8 mouse cellular contexts compared by ENCODE assay signal in the genomic region with DNA sequence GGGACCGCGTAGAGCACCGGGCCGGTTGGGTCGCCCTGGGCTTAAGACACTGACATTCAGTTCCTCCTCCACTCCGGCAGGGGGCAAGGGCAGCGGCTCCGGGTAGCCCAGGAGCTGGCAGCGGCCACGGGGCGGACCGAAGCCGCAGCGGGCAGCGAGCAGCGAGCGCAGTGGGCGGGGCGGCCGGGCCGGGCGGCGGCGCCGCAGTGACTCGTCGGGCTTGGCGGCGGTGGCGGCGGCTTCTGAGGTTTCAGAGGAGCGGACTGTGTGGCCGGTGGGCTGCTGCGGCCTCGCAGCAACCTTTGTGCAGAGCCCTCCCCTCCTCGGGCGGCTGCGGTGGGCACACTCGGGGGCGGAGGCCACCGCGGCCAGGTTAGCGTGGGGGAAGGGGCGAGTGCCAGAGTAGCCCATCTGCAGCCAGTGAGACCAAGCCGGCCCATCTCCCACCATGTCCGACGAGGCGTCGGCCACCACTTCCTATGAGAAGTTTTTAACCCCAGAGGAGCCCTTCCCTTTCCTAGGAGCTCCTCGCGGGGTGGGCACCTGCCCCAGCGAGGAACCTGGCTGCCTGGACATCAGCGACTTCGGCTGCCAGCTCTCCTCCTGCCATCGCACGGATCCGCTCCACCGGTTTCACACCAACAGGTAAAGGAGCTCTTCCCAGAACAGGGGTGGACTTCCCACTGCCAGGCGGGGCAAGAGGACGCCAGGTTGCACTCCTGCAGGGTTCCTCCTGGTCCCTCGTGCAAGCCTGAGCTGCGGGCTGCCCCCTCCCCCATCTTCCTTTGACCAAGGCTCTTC. TPM values are rescaled to one million over a fixed set of nuclear protein-coding genes. Genes with fewer than 3 reads are reported as not detected.
A peak's percentile ranks its signal among the peaks of the same experiment; 100 is the strongest.
DNase-seq lines count a peak whose midpoint lies in the region; ATAC-seq and TF ChIP-seq lines count a peak whose summit lies in the region.

A gene (plus strand): TSS at position 170 of the 801 bp plus-strand sequence.

- 12% methylated on average over 52 of the region's 62 CpGs for WGBS in heart, embryonic 11.5 days (ENCODE audit: insufficient replicate concordance)
- 17% methylated on average over 55 of the region's 62 CpGs for WGBS in kidney, embryonic 16.5 days
- 11% methylated on average over 47 of the region's 62 CpGs for WGBS in liver, embryonic 14.5 days (ENCODE audit: insufficient replicate concordance)
- 13% methylated on average over 56 of the region's 62 CpGs for WGBS in stomach, embryonic 15.5 days

- peak within 1 kb of the TSS; percentile 78 for H3K9ac ChIP-seq in heart, embryonic 11.5 days (ENCODE audit: low read depth, low read length)
- peak within 1 kb of the TSS; percentile 74 for H3K9ac ChIP-seq in kidney, embryonic 16.5 days (replicated peaks; ENCODE audit: low read length)
- peak within 1 kb of the TSS; percentile 55 for H3K9ac ChIP-seq in liver, embryonic 14.5 days (replicated peaks)
- H3K9ac ChIP-seq in stomach, embryonic 15.5 days = peak within 1 kb of the TSS; percentile 32; the same call in 1 of the 2 replicates

- H3K27ac ChIP-seq in heart, embryonic 11.5 days (ENCODE audit: low read depth, low read length) = peak within 1 kb of the TSS; percentile 50; the same call in 1 of the 2 replicates
- peak within 1 kb of the TSS; percentile 82 for H3K27ac ChIP-seq in kidney, embryonic 16.5 days (ENCODE audit: low read length)
- no peak within 1 kb of the TSS for H3K27ac ChIP-seq in liver, embryonic 14.5 days
- peak within 1 kb of the TSS; percentile 16; the same call in 1 of the 2 replicates for H3K27ac ChIP-seq in stomach, embryonic 15.5 days

- H3K4me3 ChIP-seq in heart, embryonic 11.5 days (ENCODE audit: low read depth, low read length) = peak within 1 kb of the TSS; percentile 66
- H3K4me3 ChIP-seq in kidney, embryonic 16.5 days (ENCODE audit: low read length) = peak within 1 kb of the TSS; percentile 67
- H3K4me3 ChIP-seq in liver, embryonic 14.5 days (ENCODE audit: insufficient read depth in 1 of 2, low read depth in 2 of 2, low read length in 2 of 2) = peak within 1 kb of the TSS; percentile 61 to 68
- H3K4me3 ChIP-seq in stomach, embryonic 15.5 days (replicated peaks) = peak within 1 kb of the TSS; percentile 63

- peak; percentile 98 for ATAC-seq in erythroblast, adult 5-6 weeks (replicated peaks; ENCODE audit: low FRiP score, poor library complexity, severe bottlenecking)
- ATAC-seq in heart, embryonic 11.5 days (replicated peaks; ENCODE audit: insufficient number of reproducible peaks, low FRiP score, low TSS enrichment) = peak; percentile 90
- ATAC-seq in kidney, embryonic 16.5 days (ENCODE audit: low FRiP score, low TSS enrichment) = peak; percentile 98
- ATAC-seq in liver, embryonic 14.5 days (ENCODE audit: insufficient read depth) = peak; percentile 91
- ATAC-seq in stomach, embryonic 15.5 days (ENCODE audit: insufficient read depth, low FRiP score, low read depth) = peak; percentile 91

- peak within 1 kb of the TSS; percentile 69 for H3K4me2 ChIP-seq in heart, embryonic 11.5 days
- H3K4me2 ChIP-seq in kidney, embryonic 16.5 days (replicated peaks; ENCODE audit: low read depth, low read length) = peak within 1 kb of the TSS; percentile 58
- H3K4me2 ChIP-seq in liver, embryonic 14.5 days (ENCODE audit: low read depth) = peak within 1 kb of the TSS; percentile 77
- peak within 1 kb of the TSS; percentile 60 for H3K4me2 ChIP-seq in stomach, embryonic 15.5 days

- H3K9me3 ChIP-seq in heart, embryonic 11.5 days (replicated peaks; ENCODE audit: control insufficient read depth, low read length) = no peaks in the 10 kb centered on the region
- H3K9me3 ChIP-seq in kidney, embryonic 16.5 days (ENCODE audit: low read length) = no peaks in the 10 kb centered on the region
- H3K9me3 ChIP-seq in liver, embryonic 14.5 days (ENCODE audit: control insufficient read depth, low read length) = no peaks in the 10 kb centered on the region
- no peaks in the 10 kb centered on the region for H3K9me3 ChIP-seq in stomach, embryonic 15.5 days

- DNase-seq in CD4-positive helper T cell, adult 2 months (ENCODE audit: low read depth, low spot score) = peak; percentile 83
- DNase-seq in brain, adult 2 months (ENCODE audit: low read depth, low spot score) = peak; percentile 89
- peak; percentile 42 to 54 (median 53) for DNase-seq in liver, embryonic 14.5 days (ENCODE audit: low read depth in 3 of 3, low spot score in 3 of 3)
- peak; percentile 67 for DNase-seq in neural tube, embryonic 10.5 days (ENCODE audit: extremely low spot score, low spot score)

- TF ChIP-seq CTCF in liver, embryonic 14.5 days (IDR thresholded peaks at IDR 0.05; ENCODE audit: low read depth) = peak; percentile 62

- H3K36me3 ChIP-seq in heart, embryonic 11.5 days (ENCODE audit: control insufficient read depth, insufficient read depth, low read length) = no peaks in the 10 kb centered on the region
- H3K36me3 ChIP-seq in kidney, embryonic 16.5 days (ENCODE audit: insufficient read depth, low read length) = no peaks in the 10 kb centered on the region
- no peaks in the 10 kb centered on the region for H3K36me3 ChIP-seq in liver, embryonic 14.5 days (replicated peaks; ENCODE audit: control insufficient read depth, insufficient read depth, low read depth)
- no peaks in the 10 kb centered on the region for H3K36me3 ChIP-seq in stomach, embryonic 15.5 days

- no peaks in the 10 kb centered on the region for H3K4me1 ChIP-seq in heart, embryonic 11.5 days (ENCODE audit: control insufficient read depth, insufficient read depth, low read length)
- 0 out of 2 replicates have a peak, but pooled peaks cover 4% of the 10 kb centered on the region for H3K4me1 ChIP-seq in kidney, embryonic 16.5 days (ENCODE audit: insufficient read depth, low read length)
- peaks cover 0 to 5% of the 10 kb centered on the region in 2 experiments; a peak in 1 of 4 replicates for H3K4me1 ChIP-seq in liver, embryonic 14.5 days (replicated peaks; ENCODE audit: control insufficient read depth in 2 of 2, insufficient read depth in 2 of 2, low read length in 1 of 2)
- H3K4me1 ChIP-seq in stomach, embryonic 15.5 days = no peaks in the 10 kb centered on the region

- TF ChIP-seq EP300 in liver, embryonic 14.5 days (IDR thresholded peaks at IDR 0.05; ENCODE audit: low read depth) = no peak

- no peaks in the 10 kb centered on the region; the same call in 1 of the 2 replicates for H3K27me3 ChIP-seq in heart, embryonic 11.5 days (ENCODE audit: control insufficient read depth, insufficient read depth, low read length)
- peaks cover 10% of the 10 kb centered on the region; the same call in 1 of the 2 replicates for H3K27me3 ChIP-seq in kidney, embryonic 16.5 days (ENCODE audit: insufficient read depth, low read length)
- no peaks in the 10 kb centered on the region for H3K27me3 ChIP-seq in liver, embryonic 14.5 days (ENCODE audit: control insufficient read depth, insufficient read depth, low read length)
- no peaks in the 10 kb centered on the region for H3K27me3 ChIP-seq in stomach, embryonic 15.5 days (replicated peaks)

RNA-seq across cellular contexts. Expression of the gene that starts here (rescaled TPM):
- 0.58 and 1.0 TPM in 2 replicates for total RNA-seq in erythroblast, adult 5-6 weeks (2015; ENCODE audit: low replicate concordance)
- 2.0 and 2.2 TPM in 2 replicates for total RNA-seq in erythroblast, adult 5-6 weeks (2017; ENCODE audit: low replicate concordance)
- 7.6 and 7.9 TPM in 2 replicates for polyA plus RNA-seq in heart, embryonic 11.5 days (2014; fragmentation: Nextera tagmentation; extraction: Ambion mirVana)
- 11.0 and 12.8 TPM in 2 replicates for polyA plus RNA-seq in kidney, embryonic 16.5 days (2015; fragmentation: Nextera tagmentation; extraction: Ambion mirVana)
- polyA plus RNA-seq in liver, embryonic 14.5 days (2012; rRNA removed) = 0.28 and 0.46 TPM in 2 replicates
- 0.76 and 0.99 TPM in 2 replicates for polyA plus RNA-seq in liver, embryonic 14.5 days (2014; fragmentation: Nextera tagmentation; extraction: Ambion mirVana)
- 5.6 and 6.5 TPM in 2 replicates for polyA plus RNA-seq in stomach, embryonic 15.5 days (2015; fragmentation: Nextera tagmentation; extraction: Ambion mirVana)

Comparison
In these comparisons a context has a peak if more than half of its experiments do, and no peak if none do; other contexts are left out.
1. Peak in DNase-seq, ATAC-seq, H3K4me3 ChIP-seq, H3K9ac ChIP-seq and H3K4me2 ChIP-seq in liver, embryonic 14.5 days; RNA of the gene not detected or under 1 TPM.